Mouse (Mus musculus): ENCODE data around the gene Rhbdf1.

Gene Rhbdf1

DNA sequence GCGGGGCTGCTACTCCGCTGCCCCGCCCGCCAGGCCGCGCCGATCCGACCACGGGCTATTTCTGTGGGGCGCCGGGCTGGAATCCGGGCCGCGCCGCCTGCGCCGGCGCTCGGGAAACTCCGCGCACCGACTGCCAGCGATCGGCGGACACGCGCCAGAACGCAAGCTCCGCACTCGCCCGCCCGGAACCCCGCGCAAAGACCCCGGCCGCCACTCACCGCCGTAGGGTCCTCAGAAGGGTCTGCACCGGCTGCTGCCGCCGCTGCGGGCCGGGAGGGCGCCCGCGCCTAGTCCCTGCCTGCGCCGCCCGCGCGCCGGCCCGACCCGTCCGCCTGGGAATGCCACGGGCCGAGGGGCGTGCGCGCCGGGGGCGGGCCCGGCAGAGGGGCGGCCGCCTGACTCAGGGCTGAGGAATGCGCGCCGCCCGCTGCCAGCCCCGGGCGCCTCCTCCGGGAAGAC lies at the start of gene Rhbdf1:
Rhbdf1 (minus strand) TSS at position 350 of the 459 bp plus-strand sequence.
- peak; percentile 80 for DNase-seq

DNA sequence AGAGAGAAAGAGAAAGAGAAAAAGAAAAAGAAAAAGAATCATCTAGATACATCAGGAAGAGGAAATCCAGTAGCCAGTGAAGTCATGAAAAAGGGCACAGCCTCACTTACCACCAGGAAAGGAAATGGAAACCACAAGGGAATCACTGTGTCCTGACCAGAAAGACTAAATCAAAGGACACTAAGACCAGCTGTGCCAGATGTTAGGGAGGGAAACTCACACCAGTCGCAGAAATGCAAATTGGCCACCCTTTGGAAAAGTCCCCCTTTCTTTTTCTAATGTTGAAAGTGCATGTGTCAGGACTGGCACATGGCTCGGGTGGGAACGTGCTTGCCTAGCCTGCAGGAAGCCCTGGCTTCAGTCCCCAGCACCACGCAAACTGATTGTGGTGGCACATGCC lies 49.1 kb upstream of the Rhbdf1 start:
- no peak for DNase-seq

DNA sequence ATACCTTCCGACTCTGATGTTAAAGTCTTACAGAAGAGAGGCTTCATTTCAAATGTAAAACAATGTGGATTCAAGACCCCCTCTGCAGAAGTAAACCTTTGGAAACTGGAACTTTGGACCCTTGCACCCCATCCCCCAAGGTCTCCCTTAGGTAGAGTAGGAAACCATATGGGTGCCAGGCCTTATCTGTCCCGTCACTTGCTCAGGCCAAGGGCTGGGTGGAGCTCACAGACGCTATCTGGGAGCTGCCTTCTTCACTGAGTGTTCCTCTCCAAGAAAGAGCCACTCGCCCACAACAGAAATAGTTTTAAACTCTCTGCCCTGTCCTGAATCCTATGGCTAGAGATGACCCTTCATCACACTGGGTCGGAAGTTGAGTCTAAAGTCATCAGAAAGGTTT lies 46.9 kb upstream of the Rhbdf1 start:
- DNase-seq, result no peak

DNA sequence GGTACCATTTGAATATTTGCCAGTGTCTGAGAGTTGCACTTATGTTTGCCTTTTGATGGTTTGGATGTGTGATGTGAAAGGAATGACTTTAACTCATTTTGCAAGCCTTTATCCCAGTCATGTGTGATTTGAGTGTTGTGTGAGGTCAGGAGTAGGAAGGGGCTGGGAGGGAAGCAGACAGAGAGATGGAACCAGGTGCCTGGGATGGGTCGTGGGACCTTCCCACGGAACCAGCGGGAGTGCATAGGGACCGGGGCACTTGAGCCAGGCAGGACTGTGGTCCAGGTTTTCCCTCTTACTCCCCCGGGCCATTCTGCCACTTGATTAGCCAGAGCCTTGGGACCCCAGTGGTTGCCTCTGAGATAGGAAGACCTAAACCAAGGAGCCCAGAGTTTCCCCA lies 45.9 kb upstream of the Rhbdf1 start:
- DNase-seq, result no peak

DNA sequence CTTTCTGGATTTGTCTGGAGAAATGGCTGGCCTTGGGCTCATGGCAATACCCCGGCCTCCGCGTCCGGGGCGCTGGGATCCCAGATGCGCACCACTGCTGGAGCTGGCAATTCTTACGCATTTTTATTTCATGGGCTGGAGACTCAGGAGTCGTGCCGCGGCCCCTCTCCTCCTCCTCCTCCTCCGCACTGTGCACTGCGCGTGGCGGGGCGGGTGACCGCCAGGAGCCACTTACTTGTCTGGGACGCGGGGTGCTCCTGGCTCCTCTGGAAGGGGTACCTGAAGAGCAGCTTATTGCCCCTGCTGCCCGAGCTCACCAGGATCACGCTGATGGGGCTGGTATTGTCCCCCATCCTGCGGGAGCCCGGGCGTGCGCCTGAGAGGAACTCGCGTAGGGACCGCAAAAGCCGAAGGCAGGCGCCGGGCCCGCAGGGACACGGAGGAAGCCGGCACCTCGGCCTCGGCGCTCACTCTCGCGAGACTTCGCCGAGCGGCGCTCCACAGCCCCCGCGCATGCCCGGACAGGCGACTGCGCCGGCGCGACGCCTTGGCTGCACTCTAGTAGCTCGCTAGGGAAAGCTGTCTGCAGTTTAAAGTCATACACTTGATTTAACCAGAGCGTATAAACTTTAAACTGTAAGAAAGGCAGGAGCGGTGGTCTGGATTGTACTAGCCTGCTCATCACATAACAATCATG lies 45.2 kb upstream of the Rhbdf1 start, which contains the start of gene Nprl3:
Nprl3 (minus strand) TSS at position 520 of the 697 bp plus-strand sequence.
- DNase-seq, result peak; percentile 97

DNA sequence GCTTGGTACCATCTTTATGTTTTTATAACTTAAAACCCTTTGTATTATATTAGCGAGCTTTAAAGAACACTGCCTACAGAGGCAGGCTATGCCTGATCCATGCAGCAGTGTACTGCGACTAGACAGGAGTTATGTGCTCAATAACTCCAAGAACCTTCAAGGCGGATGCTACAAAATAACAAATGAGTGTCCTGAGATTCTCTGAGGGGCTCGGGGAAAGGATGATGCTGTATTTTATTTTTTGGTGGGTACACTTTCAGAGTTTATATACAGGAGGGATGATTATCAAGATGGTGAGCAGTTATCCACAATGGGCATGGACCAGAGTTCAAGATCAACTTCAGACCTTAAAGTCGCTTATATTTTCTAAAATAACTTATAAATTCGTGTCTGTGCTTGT lies 44.7 kb upstream of the Rhbdf1 start:
- DNase-seq, result no peak

DNA sequence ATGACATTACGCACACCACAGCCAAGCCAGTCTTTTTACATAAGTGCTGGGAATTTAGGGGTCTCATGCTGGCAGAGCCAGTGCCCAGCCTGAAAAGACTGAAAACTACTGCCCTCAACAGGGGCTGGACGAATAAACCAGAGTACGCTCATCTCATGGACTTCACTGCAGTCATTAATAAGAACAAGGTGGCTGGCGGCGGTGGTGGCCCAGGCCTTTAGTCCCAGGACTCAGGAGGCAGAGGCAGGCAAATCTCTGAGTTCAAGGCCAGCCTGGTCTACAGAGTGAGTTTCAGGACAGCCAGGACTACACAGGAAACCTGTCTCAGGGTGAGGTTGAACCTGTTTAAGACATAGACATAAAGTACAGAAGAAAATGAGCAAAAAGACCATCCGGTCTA lies 44.1 kb upstream of the Rhbdf1 start:
- DNase-seq, result no peak

DNA sequence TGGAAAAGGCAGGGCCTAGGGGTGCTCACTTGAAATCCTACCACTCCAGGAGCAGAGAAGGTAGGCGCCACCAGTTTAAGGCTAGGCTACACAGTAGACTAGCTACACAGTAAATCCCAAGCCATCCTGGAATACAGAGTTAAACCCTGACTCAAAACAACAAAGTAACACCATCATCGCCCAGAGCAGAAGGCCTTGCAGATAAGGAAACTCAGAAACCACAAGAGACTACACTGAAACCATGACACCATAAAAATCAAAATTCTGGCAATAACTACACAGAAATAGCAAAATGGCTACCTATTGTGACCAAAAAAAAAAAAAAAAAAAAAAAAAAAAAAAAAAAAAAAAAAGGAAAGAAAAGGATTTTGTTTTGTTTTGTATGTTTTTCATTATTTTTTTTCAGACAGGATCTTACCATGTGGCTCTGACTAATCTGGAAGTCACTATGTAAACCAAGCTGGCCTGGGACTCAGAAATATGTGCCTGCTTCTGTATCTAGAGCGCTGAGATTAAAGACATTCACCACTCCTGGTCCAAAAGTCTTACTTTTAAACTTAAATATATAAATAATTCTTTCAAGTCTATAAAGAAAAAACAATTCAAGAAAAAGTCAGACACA lies 43.1 kb upstream of the Rhbdf1 start:
- no peak for DNase-seq

DNA sequence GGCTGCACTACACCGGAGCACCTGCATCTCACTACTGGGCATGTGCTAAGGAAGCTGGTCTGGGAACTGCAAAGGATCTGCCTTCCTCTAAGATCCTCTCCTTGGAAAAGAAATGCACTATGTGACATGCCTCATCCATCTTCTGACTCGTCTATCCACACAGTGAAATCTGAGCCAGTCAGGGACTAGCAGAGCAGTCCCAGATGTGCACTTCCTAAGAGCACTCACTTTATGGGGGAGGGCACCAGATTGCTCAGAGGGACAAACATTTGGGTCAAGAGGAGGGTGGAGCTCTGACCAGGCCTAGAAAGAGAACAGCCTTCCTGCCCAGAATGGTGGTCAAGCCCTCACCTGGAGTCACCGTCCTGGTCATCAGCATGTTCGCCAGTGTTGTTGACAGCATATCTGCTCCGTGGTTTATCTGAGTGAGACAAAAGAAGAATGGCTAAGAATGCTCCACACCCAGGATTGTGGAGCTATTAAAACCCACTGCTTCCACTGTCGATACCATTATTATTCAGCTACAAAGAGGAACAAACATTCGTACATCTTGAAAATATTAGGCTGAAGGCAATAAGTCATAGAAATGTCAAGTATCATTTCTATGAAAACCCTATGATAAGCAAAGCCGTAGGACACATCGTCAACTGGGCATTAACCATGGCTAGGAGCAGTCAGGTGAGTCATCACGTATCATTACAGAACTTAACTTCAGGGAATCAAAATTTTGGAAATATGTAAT lies 40.7 kb upstream of the Rhbdf1 start:
- DNase-seq, result no peak

DNA sequence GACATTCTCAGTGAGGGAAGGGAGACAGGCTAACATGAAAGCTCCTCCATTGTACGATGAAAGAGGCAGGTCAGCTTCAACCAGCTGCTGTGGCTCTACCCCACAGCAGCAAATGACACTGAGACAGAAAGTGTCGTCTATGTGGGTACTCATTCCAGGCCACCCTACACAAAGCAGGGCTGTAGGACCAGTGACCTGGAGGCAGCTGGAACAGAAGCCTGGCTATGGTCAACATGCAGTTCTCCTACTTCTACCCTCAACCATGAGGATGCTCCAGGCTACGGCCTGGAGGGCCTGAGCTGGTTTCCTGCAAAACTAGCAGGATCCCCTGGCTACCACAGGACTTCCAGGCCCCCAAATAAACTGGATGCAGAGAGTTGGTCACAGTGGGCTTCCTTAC lies 34.5 kb upstream of the Rhbdf1 start:
- no peak for DNase-seq

DNA sequence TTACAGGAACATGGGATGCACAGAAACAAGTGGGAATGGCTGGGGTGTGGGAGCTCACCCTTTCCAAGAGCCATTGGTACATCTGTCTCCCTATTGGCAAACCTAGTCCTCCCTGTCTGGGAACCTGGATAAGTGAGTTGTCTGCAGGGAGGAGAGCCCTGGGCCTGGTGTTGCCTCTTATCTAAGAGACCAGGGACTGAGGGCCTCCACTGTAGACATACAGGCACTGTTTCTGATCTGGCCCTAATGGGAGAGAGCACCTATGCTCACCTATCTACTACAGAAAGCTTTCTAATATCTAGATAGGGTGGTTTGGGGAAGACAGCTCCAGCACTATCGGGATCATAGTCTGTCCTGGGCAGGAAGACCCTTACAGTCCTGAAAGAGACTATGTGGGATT lies 34.0 kb upstream of the Rhbdf1 start:
- DNase-seq, result no peak

DNA sequence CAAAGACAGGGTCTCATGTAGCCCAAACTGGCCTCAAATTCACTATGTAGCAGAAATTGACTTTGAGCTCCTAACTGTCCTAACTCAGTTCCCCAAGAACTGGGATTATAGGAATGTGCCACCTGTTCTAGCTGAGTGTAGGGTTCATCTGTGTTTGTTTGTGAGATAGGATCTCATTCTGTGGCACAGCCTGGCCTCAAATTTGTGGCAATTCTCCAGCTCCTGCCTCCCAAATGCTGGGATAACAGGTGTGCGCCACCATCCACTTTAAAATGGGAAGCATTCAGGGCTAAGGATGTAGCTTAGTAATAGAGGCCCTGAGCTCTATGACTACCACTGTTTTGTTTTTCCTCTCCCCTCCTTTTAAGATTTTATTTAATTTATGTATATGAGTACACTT lies 31.0 kb upstream of the Rhbdf1 start:
- DNase-seq, result no peak

DNA sequence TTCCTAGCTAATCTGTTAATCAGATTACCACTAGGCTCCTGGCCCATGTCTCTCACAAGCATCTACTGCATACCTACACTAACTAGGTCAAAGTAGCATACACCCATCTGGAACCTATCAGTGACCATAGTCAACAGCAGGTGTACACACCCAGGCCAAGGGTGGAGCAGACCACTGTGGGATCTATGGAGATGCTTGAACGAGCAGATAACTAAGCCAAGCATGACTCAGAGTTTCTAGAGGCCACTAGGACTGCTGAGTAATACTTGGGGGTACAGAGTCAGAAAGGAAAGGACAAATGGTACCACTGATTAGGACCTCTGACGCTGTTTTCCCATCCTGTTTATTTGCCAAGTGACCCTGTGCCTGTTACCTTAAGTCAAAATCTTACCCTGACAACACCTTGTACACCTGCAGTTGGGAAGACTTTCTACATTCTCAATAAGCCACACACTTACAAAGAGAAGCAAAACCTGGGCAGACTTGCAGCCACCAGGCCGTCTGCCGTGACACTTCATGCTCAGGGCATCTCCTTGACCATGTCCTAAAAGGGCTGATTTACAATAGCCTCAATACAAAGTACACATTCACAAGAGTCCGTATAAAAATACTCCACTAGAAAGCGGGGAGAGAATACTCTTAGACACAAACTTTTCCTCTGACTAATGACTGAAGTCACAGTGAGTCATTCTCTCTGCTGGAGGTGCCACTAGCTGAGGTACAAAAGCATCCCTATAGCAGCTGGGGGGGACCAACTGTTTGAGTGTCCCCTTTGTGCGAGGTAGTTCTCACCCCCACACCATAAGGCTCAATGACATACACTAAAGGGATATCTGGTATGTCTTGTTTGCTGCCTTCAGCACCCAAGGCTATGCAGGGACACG lies 29.0 kb upstream of the Rhbdf1 start:
- DNase-seq, result no peak

DNA sequence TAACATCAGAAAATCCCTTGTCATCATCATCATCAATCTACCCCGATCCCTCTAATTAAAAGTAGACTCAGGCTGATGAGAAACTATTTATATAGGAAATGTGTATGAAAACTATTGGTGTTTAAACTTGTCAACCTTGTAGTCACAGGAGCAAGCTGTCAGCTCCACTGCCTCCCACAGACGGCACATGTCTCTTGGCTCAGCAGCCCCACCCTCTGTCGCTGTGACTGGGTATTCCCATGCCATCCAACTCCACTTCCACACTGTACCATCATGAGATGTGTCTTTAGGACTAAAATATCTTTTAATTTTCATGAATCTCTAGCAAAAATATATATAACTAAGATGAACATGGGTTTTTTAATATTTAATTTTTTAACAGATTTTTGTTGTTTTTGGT lies 26.2 kb upstream of the Rhbdf1 start:
- DNase-seq, result no peak

DNA sequence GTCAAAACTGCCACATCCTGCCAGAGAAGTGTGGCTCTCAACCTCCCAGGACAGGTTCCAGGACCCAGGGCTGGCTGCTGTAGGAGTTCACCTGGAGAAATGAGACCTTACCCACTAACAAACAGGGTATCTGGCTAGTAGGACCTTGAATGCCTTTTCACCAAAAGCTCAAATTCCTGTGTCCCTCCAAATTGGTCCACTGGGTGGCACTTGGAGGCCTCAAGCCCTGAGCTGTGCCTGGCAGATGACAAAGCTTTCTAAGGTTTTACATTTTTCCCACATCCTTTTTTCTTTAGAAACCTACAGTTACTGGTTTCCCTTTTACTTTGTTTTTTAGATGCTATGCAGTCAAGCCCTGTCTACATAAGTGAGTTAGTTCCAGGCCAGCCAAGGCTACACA lies 25.0 kb upstream of the Rhbdf1 start:
- no peak for DNase-seq

DNA sequence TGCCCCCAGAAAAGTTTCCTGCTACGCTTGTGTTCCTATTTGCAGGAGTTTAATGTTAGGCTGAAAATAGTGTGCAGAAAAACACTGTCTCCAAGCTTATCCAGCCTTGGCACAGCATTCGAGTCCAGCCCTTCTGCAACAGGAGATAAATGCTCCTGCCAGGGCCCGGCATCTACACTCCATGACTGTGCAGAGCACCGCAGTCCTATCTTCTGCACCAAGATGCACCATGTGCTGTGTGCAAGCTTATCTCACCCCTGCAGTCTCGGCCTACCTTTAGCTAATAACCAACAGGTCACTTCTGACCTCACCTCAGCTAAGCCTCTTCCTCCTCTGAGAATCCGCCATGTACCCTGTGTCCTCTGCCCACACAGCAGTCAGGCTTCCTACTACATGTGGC lies 23.5 kb upstream of the Rhbdf1 start:
- DNase-seq, result no peak

DNA sequence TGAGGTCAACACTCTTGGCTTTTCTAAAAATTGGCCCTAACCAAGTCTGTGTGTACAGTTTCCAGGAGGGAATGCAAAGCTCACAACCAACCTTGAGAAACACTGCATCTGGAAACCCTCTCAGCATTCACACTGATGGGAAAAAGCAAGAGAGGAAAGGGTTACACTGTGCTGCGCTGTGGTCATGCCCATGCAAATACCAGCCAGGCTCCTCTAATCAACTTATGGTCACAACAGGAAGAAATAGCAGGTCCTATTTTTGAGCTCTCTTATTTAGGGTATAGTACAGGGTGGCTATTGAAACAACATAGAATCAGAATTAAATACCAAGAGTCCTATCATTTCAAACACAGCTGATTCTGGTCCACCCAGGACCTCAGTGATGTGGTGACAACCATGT lies 22.5 kb upstream of the Rhbdf1 start:
- no peak for DNase-seq

DNA sequence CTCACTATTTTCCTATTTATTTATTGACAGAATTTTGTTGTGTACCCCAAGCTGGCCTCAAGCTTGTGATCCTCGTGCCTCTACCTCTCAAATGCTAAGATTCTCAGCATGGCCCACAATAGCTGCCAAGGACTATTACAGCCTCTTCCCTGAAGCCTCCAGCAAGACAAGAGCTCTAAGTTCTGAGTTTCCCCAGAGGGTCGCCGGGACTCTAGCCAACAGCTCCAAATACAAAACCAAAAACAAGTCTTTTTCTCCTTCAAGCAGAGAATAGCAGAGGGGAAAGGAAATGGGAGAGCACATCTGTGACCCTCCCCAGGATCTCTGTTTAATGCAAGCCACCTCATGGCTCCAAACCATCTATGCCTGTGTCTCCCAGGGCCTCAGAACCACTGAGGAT lies 22.0 kb upstream of the Rhbdf1 start:
- no peak for DNase-seq

DNA sequence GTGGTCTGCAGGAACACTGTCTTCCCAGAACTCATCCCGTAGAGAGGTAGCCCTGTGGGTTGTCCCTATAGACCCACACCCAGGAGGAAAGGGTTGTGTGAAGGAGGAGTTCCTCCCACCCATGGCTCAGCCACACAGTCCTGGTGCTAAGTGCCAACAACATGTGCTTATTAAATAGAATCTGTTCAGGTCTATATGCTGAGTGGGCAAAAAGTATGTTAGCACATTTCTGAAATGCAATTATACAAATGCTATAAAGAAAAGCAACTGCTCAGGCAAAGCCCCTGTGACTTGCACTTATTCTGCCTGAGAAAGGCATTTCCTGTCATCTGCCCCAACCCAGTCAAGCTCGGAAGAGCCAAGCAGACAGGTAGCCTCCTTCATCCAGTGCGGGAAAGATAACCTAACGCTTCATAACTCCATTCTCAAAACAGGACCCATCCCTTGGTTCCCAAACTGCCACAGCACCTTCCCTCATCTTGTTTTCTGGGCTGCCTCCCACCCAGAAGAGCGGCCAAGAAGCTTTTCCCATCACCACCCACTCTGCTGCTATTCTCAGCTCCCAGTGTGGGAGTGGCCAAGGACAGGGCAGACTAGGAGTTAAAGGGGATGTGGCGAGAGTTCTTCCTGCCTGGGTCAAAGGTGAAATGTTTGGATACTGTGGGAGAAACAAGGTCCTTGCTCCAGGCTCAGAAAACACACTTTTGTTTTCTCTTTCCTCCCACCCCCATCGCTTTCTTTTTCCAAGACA lies 21.3 kb upstream of the Rhbdf1 start:
- no peak for DNase-seq

DNA sequence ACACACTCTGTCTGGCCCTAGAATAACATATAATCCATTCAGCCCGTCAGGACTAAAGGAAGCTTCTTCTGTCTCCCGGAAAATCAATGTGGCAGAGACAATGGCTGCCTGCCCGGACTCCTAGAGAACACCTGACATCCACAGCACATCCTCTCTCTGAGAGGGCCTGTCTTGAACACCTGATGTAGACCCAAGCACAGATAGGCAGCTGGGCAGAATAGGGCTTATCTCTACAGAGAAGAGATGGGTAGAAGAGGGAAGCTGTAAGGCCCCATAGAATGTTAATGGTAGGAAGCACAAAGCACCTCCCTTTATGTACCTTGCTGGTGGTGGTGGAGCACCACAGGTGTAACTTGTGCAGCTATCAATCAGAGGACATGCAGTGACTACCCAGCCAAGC lies 20.1 kb upstream of the Rhbdf1 start:
- DNase-seq, result no peak

DNA sequence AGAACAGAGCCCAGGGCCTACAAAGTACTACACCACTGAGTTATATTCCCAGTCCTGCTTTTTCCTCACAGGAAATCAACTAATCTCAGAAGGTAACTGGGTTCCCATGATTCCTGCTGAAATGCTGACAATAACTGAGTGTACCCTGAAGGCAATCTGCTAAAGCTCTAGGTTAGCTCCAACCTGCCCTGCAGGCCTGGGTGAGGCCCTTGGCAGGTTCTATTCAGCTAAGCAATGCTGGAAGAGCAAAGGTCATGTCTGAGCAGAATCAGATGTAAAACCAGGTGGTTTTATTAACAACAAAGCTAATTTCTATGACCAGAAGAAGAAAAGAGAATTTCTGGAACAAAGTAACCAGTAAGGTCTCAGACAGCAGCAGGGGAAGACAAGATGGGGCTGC lies 19.3 kb upstream of the Rhbdf1 start:
- no peak for DNase-seq

Data from kidney, adult 18-20 months (tissue).